Mouse (Mus musculus): ENCODE measurements around the gene Prss38. TPM values are rescaled to one million over a fixed set of nuclear protein-coding genes. Genes with fewer than 3 reads are reported as not detected.

Gene Prss38
- polyA plus RNA-seq, 1 experiment from 2014 or later, result not detected

DNA sequence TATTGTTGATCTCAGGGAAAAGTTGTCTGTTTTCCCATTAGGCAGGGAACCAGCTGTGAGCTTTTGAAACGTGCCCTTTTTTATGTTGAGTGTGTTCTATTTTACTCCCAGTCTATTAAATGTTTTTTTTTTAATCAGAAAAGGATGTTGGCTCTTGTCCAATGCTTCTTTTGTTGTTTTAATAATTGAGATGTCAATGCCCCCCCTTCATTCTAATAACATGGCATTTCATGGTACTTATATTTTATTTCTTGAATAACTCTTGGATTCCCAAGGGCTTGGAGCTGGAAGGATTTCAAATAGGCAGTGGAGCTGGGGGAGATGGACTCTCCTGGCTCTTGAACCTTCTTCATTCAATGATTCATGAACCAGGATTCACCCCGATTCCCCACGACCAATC is 9.4 kb downstream of the Prss38 start:
- no peak for DNase-seq (ENCODE audit: low spot score)
- 86% methylated on average over 3 of the region's 3 CpGs for WGBS
- Histone ChIP-seq H3K36me3 (ENCODE audit: control insufficient read depth, insufficient read depth, low read length) (no peaks in the 10 kb centered on the region), H3K9ac (ENCODE audit: low read length) (no peak overlapping the region), H3K4me3 (ENCODE audit: low read depth, low read length) (no peak overlapping the region), H3K4me2 (ENCODE audit: low read depth) (no peak overlapping the region), H3K4me1 (ENCODE audit: control insufficient read depth, insufficient read depth, low read length) (no peaks in the 10 kb centered on the region), H3K27ac (ENCODE audit: low read depth, low read length) (no peak overlapping the region), H3K27me3 (ENCODE audit: control insufficient read depth, insufficient read depth, low read length) (no peaks in the 10 kb centered on the region), H3K9me3 (ENCODE audit: control insufficient read depth, low read length) (no peaks in the 10 kb centered on the region)
- ATAC-seq (ENCODE audit: insufficient read depth, low FRiP score, low TSS enrichment), result no peak

- Histone ChIP-seq H3K4me3 (ENCODE audit: low read depth, low read length) (no peak overlapping the region), H3K4me1 (ENCODE audit: control insufficient read depth, insufficient read depth, low read length) (no peaks in the 10 kb centered on the region), H3K9me3 (ENCODE audit: control insufficient read depth, low read length) (no peaks in the 10 kb centered on the region), H3K36me3 (ENCODE audit: control insufficient read depth, insufficient read depth, low read length) (no peaks in the 10 kb centered on the region), H3K27ac (ENCODE audit: low read depth, low read length) (no peak overlapping the region), H3K27me3 (ENCODE audit: control insufficient read depth, insufficient read depth, low read length) (no peaks in the 10 kb centered on the region), H3K9ac (ENCODE audit: low read length) (no peak overlapping the region), H3K4me2 (ENCODE audit: low read depth) (no peak overlapping the region)
- ATAC-seq (ENCODE audit: insufficient read depth, low FRiP score, low TSS enrichment) (no peak), DNase-seq (ENCODE audit: low spot score) (no peak)
- 52% methylated on average over 3 of the region's 3 CpGs for whole genome bisulfite sequencing
Measured at GRCm38 (mm10) chr11:59364417-59364816, 11.0 kb downstream of the Prss38 start.

GRCm38 (mm10) chr11:59364007-59364406 is 11.4 kb downstream of the Prss38 start:
- Histone ChIP-seq H3K4me2 (ENCODE audit: low read depth) (no peak overlapping the region), H3K9ac (ENCODE audit: low read length) (no peak overlapping the region), H3K4me1 (ENCODE audit: control insufficient read depth, insufficient read depth, low read length) (no peaks in the 10 kb centered on the region), H3K27me3 (ENCODE audit: control insufficient read depth, insufficient read depth, low read length) (no peaks in the 10 kb centered on the region), H3K4me3 (ENCODE audit: low read depth, low read length) (no peak overlapping the region), H3K27ac (ENCODE audit: low read depth, low read length) (no peak overlapping the region), H3K9me3 (ENCODE audit: control insufficient read depth, low read length) (no peaks in the 10 kb centered on the region), H3K36me3 (ENCODE audit: control insufficient read depth, insufficient read depth, low read length) (no peaks in the 10 kb centered on the region)
- WGBS, result 81% methylated on average over 9 of the region's 9 CpGs
- ATAC-seq (ENCODE audit: insufficient read depth, low FRiP score, low TSS enrichment), result no peak
- DNase-seq (ENCODE audit: low spot score), result no peak

DNA sequence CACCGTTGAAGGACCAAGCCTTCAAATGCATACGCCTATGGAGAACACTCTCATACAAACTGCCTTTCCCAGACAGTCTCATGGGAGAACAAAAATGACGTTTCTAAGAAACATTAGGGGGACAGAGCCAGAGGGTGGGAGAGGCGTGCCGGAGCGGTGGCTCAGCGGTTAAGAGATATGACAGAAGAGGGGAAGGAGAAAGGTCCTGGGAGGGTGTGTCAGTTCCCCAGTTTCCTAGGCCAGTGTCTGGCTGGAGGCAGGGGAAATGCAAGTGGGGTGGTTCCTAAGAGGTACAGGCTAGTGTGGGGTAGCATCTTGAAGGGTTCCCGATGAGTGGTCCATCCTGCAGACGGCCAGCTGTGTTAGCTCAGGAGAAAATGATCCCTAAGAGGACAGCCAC is 14.2 kb downstream of the Prss38 start:
- Histone ChIP-seq H3K9me3 (ENCODE audit: control insufficient read depth, low read length) (no peaks in the 10 kb centered on the region), H3K4me2 (ENCODE audit: low read depth) (no peak overlapping the region), H3K27ac (ENCODE audit: low read depth, low read length) (no peak overlapping the region), H3K9ac (ENCODE audit: low read length) (no peak overlapping the region), H3K4me3 (ENCODE audit: low read depth, low read length) (no peak overlapping the region), H3K27me3 (ENCODE audit: control insufficient read depth, insufficient read depth, low read length) (no peaks in the 10 kb centered on the region), H3K36me3 (ENCODE audit: control insufficient read depth, insufficient read depth, low read length) (no peaks in the 10 kb centered on the region), H3K4me1 (ENCODE audit: control insufficient read depth, insufficient read depth, low read length) (no peaks in the 10 kb centered on the region)
- WGBS, result 85% methylated on average over 9 of the region's 9 CpGs
- ATAC-seq (ENCODE audit: insufficient read depth, low FRiP score, low TSS enrichment) (no peak), DNase-seq (ENCODE audit: low spot score) (no peak)

GRCm38 (mm10) chr11:59356874-59357289 is 18.6 kb downstream of the Prss38 start:
- H3K4me2 ChIP-seq (ENCODE audit: low read depth), result no peak overlapping the region
- ATAC-seq (ENCODE audit: insufficient read depth, low FRiP score, low TSS enrichment) (no peak), DNase-seq (ENCODE audit: low spot score) (no peak)
- H3K9me3 ChIP-seq (ENCODE audit: control insufficient read depth, low read length), result no peaks in the 10 kb centered on the region
- 23% methylated on average over 11 of the region's 11 CpGs for WGBS
- H3K27me3 ChIP-seq (ENCODE audit: control insufficient read depth, insufficient read depth, low read length), result no peaks in the 10 kb centered on the region
- no peak overlapping the region for H3K4me3 ChIP-seq (ENCODE audit: low read depth, low read length)
- no peaks in the 10 kb centered on the region for H3K36me3 ChIP-seq (ENCODE audit: control insufficient read depth, insufficient read depth, low read length)
- H3K27ac ChIP-seq (ENCODE audit: low read depth, low read length), result no peak overlapping the region
- H3K4me1 ChIP-seq (ENCODE audit: control insufficient read depth, insufficient read depth, low read length), result no peaks in the 10 kb centered on the region
- H3K9ac ChIP-seq (ENCODE audit: low read length), result no peak overlapping the region

DNA sequence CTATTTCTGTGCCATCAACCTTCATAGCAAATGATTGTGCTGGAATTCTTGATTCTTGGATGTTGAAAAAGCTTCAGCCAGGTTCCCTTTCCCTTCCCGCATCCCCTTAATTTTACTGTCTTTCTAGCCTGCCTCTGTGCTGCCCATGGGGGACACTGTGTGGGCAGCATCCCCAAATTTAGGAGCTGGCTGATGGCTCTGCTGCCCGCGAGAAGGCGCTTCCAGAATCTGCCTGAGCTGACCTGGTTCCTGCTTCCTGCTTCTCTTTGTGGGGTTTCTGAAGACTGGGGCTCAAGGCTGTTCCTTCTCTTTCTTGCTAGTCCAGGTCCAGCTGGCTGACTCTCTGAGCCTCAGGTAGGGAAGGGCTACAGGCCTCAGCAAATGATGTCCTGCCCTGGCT is 20.7 kb downstream of the Prss38 start:
- no peaks in the 10 kb centered on the region for H3K4me1 ChIP-seq (ENCODE audit: control insufficient read depth, insufficient read depth, low read length)
- DNase-seq (ENCODE audit: low spot score) (no peak), ATAC-seq (ENCODE audit: insufficient read depth, low FRiP score, low TSS enrichment) (no peak)
- H3K4me3 ChIP-seq (ENCODE audit: low read depth, low read length), result no peak overlapping the region
- 84% methylated on average over 4 of the region's 4 CpGs for WGBS
- H3K27ac ChIP-seq (ENCODE audit: low read depth, low read length), result no peak overlapping the region
- no peaks in the 10 kb centered on the region for H3K27me3 ChIP-seq (ENCODE audit: control insufficient read depth, insufficient read depth, low read length)
- H3K9ac ChIP-seq (ENCODE audit: low read length), result no peak overlapping the region
- H3K36me3 ChIP-seq (ENCODE audit: control insufficient read depth, insufficient read depth, low read length), result no peaks in the 10 kb centered on the region
- H3K9me3 ChIP-seq (ENCODE audit: control insufficient read depth, low read length), result no peaks in the 10 kb centered on the region
- no peak overlapping the region for H3K4me2 ChIP-seq (ENCODE audit: low read depth)

DNA sequence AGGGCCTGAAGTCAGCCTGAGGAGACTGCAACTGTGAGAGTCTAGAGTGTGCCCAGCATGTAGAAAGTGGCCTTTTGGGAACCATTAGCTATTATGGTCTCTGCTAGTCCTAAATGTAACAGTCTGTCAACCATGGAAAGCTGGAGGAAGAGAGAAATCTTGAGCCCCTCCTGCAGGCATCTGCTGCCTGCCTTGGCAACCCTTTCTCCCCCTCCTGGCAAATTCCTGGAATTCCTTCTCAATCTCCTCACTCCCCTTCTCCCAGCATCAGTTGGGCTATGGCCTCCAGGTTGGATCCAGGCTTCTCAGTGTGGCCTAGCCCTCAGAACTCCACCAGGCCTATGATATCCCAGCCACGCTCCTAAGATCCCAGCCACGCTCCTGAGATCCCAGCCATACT is 25.1 kb downstream of the Prss38 start:
- Histone ChIP-seq H3K4me2 (ENCODE audit: low read depth) (no peak overlapping the region), H3K9ac (ENCODE audit: low read length) (no peak overlapping the region), H3K36me3 (ENCODE audit: control insufficient read depth, insufficient read depth, low read length) (no peaks in the 10 kb centered on the region), H3K9me3 (ENCODE audit: control insufficient read depth, low read length) (no peaks in the 10 kb centered on the region), H3K27me3 (ENCODE audit: control insufficient read depth, insufficient read depth, low read length) (no peaks in the 10 kb centered on the region), H3K27ac (ENCODE audit: low read depth, low read length) (no peak overlapping the region), H3K4me3 (ENCODE audit: low read depth, low read length) (no peak overlapping the region), H3K4me1 (ENCODE audit: control insufficient read depth, insufficient read depth, low read length) (no peaks in the 10 kb centered on the region)
- DNase-seq (ENCODE audit: low spot score) (no peak), ATAC-seq (ENCODE audit: insufficient read depth, low FRiP score, low TSS enrichment) (no peak)
- WGBS, result 75% methylated on average over 2 of the region's 2 CpGs

DNA sequence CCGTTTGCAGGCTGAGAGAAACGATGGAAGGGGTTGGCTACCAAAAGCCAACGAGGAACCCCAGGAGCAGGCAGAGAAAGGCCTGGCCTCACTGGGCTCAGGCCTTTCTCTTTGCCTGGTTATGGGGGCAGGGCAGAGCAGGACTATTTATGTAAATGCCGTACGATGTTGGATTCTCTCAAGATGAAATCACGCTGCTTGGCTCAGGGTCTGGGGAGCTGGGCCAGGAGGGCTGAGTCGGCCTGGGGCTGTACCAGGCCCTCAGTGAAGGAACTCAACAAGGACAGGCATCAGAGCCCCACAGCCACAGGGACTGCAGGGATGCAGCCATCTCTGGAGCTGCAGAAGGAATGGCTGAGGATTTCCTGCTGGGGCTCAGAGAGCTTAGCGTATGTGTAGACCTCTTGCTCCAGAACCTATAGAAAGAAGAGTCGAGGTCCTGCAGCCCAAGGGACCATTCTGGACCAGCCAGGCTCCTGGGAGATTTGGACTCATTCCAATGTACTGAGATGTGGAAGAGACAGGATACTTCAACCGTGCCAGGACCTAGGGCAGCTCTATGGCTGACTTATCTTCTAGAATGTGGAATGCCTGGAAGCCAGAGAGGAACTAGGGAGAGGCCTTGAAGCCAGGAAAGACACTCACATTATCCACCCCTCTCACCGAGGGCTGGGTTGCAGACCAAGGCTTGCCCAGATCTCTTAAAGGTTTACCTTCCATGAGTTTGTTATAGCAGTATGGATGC is 29.1 kb downstream of the Prss38 start:
- no peak overlapping the region for H3K4me3 ChIP-seq (ENCODE audit: low read depth, low read length)
- H3K27ac ChIP-seq (ENCODE audit: low read depth, low read length), result no peak overlapping the region
- no peak overlapping the region for H3K4me2 ChIP-seq (ENCODE audit: low read depth)
- no peaks in the 10 kb centered on the region for H3K4me1 ChIP-seq (ENCODE audit: control insufficient read depth, insufficient read depth, low read length)
- WGBS, result 82% methylated on average over 11 of the region's 11 CpGs
- DNase-seq (ENCODE audit: low spot score) (no peak), ATAC-seq (ENCODE audit: insufficient read depth, low FRiP score, low TSS enrichment) (no peak)
- H3K9ac ChIP-seq (ENCODE audit: low read length), result no peak overlapping the region
- no peaks in the 10 kb centered on the region for H3K27me3 ChIP-seq (ENCODE audit: control insufficient read depth, insufficient read depth, low read length)
- no peaks in the 10 kb centered on the region for H3K36me3 ChIP-seq (ENCODE audit: control insufficient read depth, insufficient read depth, low read length)
- H3K9me3 ChIP-seq (ENCODE audit: control insufficient read depth, low read length), result no peaks in the 10 kb centered on the region

- H3K9me3 ChIP-seq (ENCODE audit: control insufficient read depth, low read length), result no peaks in the 10 kb centered on the region
- H3K27me3 ChIP-seq (ENCODE audit: control insufficient read depth, insufficient read depth, low read length), result no peaks in the 10 kb centered on the region
- H3K4me1 ChIP-seq (ENCODE audit: control insufficient read depth, insufficient read depth, low read length), result no peaks in the 10 kb centered on the region
- no peak overlapping the region for H3K9ac ChIP-seq (ENCODE audit: low read length)
- no peak overlapping the region for H3K4me2 ChIP-seq (ENCODE audit: low read depth)
- ATAC-seq (ENCODE audit: insufficient read depth, low FRiP score, low TSS enrichment), result no peak
- WGBS, result 77% methylated on average over 5 of the region's 5 CpGs
- no peaks in the 10 kb centered on the region for H3K36me3 ChIP-seq (ENCODE audit: control insufficient read depth, insufficient read depth, low read length)
- DNase-seq (ENCODE audit: low spot score), result no peak
- H3K27ac ChIP-seq (ENCODE audit: low read depth, low read length), result no peak overlapping the region
- H3K4me3 ChIP-seq (ENCODE audit: low read depth, low read length), result no peak overlapping the region
Measured at GRCm38 (mm10) chr11:59342956-59343355, 32.5 kb downstream of the Prss38 start.
